Mouse (Mus musculus) G1E-ER4 (cell line): ENCODE data around the gene Vinac1. TPM values are rescaled to one million over a fixed set of nuclear protein-coding genes. Genes with fewer than 3 reads are reported as not detected.

ENCODE experiments used
- GATA1 ChIP-seq: IDR thresholded peaks from one replicate; pipeline ENCODE4 v1.8.0; 2012; ENCODE audit warnings: low read length, inconsistent platforms
- polyA plus RNA-seq: library from polyadenylated mRNA; stranded (reverse); fragments of >175 nt; gene quantifications from 2 replicates; pipeline ENCODE4 v1.2.3, GENCODE M21; 2012

The Vinac1 gene
- polyA plus RNA-seq, 1 experiment = not detected

DNA sequence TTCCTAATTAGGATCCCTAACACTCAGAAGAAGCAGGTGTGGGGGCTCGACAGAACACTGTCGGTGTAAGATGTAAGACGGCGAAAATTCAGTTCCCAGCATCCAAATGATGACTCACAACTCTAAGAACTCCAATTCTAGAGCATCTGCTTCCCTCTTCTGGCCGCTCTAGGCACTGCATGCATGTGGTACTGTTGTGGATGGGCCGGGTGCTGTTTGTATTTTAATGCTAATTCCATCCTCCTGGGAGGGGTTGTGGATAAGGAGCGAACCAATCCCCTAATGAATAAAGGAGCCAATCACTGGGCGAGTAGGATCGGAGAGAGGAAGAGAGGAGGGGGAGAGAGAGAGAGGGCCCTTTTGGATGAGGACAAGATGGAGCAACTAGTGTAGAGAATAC, 8.6 kb upstream of the Vinac1 start:
- no peak for TF ChIP-seq GATA1

- no peak for TF ChIP-seq GATA1
These were observed 7.8 kb upstream of the Vinac1 start for GRCm38 (mm10) chr2:129055741-129056140.

DNA sequence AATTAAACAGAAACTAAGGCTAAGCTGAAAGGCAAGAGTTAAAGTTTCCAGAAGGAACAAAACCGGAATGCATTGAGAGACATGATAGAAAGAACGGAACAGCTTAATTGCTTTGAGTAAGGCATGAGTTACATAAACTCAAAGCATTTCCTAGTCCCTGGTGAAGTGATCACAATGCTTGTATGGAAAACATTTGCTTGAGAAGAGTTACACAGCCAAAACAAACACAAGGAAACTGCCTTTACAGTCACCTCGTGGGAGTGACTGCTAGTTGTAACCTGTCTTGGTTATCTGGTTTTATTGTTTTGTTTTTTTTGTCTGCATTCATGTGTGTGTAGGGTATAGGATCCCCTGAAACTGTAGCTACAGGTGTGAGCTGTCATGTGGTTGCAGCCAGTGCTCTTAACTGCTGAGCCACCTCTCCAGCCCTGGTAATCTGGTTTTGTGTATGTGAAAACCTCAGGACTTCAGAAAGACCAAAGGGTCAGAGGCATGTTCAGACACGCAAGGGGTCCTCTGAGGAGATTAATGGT, 4.5 kb upstream of the Vinac1 start:
- no peak for TF ChIP-seq GATA1

- TF ChIP-seq GATA1 = no peak
These were observed 1.2 kb downstream of the Vinac1 start for GRCm38 (mm10) chr2:129046846-129047196.

- TF ChIP-seq GATA1 = no peak
These were observed 1.7 kb downstream of the Vinac1 start for GRCm38 (mm10) chr2:129046172-129046845.

DNA sequence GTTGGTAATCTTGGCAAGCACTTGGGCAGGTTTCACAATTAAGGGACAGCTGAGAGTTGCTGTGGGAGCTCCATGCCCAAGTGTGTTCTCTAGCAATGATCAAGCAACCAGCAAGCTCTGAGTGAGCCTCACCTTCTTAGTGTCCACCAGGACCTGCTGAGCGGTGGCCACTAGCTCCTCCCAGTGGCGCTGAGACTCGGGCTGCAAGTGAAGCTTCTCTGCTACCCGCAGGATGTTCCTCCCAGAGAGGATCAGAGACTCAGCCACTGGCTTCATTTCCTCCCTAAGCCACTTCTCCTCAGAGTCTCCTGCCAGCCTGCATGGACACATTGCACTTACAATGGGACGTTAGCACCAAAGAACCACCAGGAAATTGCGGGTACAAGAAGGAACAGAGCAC, 7.4 kb downstream of the Vinac1 start:
- TF ChIP-seq GATA1 = no peak

DNA sequence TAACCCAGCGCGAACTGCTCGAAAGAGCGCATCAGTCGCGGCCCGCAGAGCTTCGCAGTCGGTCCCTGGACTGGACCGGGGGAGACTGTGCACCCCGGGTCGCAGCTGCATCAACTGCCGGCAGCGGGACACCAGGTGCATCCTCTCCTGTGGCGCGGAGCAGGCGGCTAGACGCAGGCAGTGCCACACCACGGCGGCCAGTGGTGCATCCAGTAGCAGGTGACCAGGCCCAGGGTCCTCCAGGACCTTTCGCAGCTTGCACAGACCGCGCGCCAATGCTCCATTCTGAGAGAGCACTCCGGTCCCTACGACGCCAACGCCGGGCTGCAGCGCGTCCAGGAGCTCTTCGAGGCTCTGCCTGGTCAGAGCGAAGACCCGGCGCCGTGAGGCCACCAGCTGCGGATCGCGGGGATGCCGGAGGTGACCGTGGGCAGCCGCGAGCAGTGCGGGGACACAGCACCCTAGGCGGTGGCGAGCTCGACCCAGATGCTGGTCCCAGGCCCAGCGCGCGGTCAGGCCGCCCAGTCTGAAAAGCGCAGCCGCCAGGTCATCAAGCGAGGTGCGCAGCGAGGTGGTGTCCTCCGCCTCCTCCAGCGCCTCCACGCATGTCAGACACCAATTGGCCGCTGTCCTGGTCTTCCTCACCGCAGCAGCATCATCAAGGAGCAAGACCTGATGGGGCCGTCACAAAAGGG, 8.9 kb downstream of the Vinac1 start:
- TF ChIP-seq GATA1 = no peak

GRCm38 (mm10) chr2:129038426-129038936, 9.5 kb downstream of the Vinac1 start:
- no peak for TF ChIP-seq GATA1

DNA sequence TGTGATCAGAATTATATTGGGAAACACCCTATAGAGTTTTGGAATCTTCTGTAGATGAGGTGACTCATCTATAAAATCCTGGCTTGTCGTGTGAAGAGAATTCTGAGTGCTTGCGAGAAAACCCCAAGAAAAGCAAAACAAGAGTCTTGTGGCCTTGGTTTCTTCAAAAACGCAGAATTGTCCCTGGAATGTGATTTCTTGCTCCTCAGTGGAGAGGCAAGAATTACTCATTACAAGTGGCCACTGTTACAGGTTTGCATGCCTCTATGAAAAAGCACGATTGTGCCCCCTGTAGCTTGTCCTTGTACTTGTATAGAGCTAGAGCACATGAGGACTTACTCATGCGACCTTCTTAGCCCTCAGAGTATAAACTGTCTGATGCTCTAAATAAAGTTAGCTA, 12.6 kb downstream of the Vinac1 start:
- no peak for TF ChIP-seq GATA1

GRCm38 (mm10) chr2:129024820-129025219, 23.2 kb downstream of the Vinac1 start:
- TF ChIP-seq GATA1 = no peak

DNA sequence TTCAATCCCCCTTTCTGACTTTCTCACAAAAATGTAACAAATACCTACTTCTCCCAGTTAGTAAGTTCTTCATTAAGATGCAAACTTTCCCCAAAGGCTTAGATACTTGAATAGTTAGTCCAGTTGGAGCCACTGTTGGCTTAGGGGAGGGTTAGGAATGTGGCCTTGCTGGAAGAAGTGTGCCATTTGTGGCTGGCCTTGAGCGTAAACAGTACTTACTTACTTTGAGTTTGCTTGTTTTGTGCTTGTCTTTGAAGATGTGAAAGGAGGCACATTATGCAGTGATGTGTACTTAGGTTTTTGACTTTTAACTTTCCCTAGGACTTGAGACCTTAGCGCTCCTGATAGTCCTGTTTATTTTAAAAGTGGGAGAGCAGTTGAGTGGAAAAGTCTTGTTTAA, 27.9 kb downstream of the Vinac1 start:
- no peak for TF ChIP-seq GATA1

DNA sequence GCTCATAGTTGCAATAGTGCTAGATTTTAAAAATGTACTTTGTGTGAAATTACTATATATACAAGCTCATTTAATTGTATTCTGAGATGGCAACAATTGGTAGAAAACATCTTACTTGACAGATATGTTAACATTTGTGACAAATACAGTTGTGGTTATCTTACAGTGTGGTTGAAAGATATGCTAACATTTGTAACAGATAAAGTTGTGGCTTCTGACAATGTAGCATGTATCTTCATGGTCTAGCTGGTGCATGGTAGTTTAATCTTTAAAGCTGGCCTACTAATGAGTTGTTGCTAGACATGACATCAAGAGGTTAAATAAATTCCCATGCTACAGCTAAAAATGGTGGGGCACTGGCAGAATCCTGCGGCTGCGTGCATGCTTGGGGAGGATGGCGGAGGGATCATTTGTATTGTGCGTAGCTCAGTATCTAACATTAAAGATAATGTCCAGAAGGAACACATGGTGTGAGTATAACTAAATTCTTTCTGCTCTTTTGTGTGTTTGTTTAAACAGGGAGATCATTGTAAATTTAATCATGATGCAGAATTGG, 41.7 kb downstream of the Vinac1 start:
- TF ChIP-seq GATA1 = peak; percentile 25

DNA sequence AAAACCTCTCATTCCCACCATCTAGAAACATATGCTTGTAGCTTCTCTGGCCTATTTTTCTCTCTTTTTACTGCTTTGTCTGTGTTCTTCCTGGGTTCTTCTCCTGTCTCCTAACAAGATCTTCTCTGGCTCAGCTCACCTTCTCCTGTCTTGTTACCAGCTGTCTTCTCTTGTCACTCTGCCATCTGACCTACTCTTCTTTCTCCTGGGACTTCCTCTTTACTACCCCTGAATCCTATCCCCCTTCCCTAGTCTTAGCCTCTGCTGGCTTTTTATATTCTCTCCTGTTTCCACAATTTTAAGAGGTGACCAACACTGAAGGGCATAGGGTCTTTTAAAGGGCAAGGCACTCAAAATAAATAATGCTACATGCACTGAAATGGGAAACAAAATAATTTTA, 43.1 kb downstream of the Vinac1 start:
- no peak for TF ChIP-seq GATA1

DNA sequence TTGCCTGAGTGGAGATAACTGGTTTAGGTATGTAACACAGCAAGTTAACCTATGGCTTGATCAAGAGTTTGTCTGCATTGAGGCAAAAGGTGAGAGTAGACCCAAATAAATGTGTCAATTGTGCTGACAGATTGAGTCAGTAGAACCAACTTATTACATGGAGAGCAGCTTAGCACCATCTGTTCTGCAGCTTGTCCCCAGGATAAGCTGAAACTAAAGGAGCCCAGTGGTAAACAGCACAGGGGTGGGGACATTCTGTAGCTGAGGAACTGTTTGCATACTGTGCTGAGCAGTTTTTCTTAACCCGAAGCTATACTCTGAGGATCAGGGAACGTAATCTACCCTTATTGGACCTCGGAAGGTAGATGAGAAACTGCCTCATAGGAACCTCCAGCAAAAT, 63.2 kb downstream of the Vinac1 start:
- no peak for TF ChIP-seq GATA1

- TF ChIP-seq GATA1 = no peak
These were observed 72.4 kb downstream of the Vinac1 start for GRCm38 (mm10) chr2:128975572-128975971.

Other genes starting within 250 kb of the Vinac1 start
- gene Tmem87b, start 230.1 kb downstream of the Vinac1 start, polyA plus RNA-seq = 1.2 and 1.4 TPM in 2 replicates
- not detected in 2 replicates for gene Fbln7, start 185.2 kb downstream of the Vinac1 start, polyA plus RNA-seq
- 0.43 and 0.93 TPM in 2 replicates for gene Zc3h8, start 104.1 kb downstream of the Vinac1 start, polyA plus RNA-seq
- 2.1 and 3.0 TPM in 2 replicates for gene Zc3h6, start 80.8 kb downstream of the Vinac1 start, polyA plus RNA-seq
- gene Gm10762, start 80.4 kb downstream of the Vinac1 start, polyA plus RNA-seq = 12.1 and 12.3 TPM in 2 replicates
- gene Ttl, start 17.8 kb upstream of the Vinac1 start, polyA plus RNA-seq = not detected in 2 replicates
- gene Polr1b, start 52.8 kb upstream of the Vinac1 start, polyA plus RNA-seq = 25.8 and 27.1 TPM in 2 replicates
- gene Chchd5, start 81.5 kb upstream of the Vinac1 start, polyA plus RNA-seq = 2.6 and 44.6 TPM in 2 replicates
- gene Slc20a1, start 150.6 kb upstream of the Vinac1 start, polyA plus RNA-seq = 51.8 and 57.4 TPM in 2 replicates
- 39.1 and 55.6 TPM in 2 replicates for gene Ckap2l, start 249.0 kb upstream of the Vinac1 start, polyA plus RNA-seq